Mouse (Mus musculus): ENCODE data around the gene Adsl.

Gene Adsl

GRCm38 (mm10) chr15:81006127-81006735, 57.9 kb downstream of the Adsl start:
- DNase-seq (ENCODE audit: inconsistent age in 2 of 2, low spot score in 1 of 2): no peak

DNA sequence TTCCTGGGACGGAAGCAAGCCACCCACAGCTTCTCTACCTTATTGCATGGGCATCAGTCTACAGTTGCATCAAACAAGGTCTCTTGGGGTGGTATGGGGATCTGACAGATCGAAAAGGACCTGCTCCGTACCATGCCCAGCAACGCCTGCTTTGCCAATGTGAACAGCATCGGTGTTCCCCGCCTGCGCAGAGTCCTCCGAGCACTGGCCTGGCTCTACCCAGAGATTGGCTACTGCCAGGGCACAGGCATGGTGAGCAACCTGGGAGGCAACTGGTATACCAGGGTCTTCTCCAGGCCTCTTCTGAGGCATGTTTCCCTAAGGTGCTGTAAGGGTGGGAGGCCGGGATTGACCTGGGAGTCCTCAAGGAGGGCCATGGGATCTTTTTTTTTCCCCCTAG, 59.0 kb downstream of the Adsl start:
- no peak for DNase-seq (ENCODE audit: inconsistent age in 2 of 2, low spot score in 1 of 2)

DNA sequence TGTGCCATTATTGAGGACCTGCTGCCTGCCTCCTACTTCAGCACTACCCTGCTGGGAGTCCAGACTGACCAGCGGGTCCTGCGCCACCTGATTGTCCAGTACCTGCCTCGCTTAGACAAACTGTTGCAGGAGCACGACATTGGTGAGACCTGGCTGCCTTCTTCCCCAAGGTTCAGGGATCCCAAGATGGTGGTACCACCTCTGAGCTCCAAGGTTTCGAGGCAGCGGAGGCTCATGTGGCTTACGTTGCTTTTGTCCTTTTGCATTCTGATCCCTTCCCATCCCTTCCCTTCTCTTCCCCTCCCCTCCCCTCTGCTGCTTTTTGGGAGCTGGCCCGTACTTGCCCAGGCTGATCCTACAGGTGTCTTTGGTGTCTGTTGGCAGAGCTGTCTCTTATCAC, 59.6 kb downstream of the Adsl start:
- DNase-seq (ENCODE audit: inconsistent age in 2 of 2, low spot score in 1 of 2): no peak

DNA sequence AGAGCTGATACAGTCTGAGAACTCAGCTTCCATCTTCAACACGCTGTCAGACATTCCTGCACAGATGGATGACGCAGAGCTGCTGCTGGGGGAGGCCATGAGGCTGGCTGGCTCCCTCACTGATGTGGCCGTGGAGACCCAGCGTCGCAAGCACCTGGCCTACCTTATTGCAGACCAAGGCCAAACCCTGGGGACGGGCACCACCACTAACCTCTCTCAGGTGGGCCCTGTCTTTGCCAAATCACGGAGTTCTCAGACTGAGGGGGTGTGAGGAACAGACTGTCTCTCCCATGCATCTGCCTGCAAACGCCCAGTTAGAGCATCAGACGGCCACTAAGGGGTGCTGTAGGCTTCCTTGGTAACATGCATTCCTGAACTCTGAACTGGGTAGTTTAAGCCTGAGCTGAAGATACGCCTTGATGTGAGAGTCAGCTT, 60.4 kb downstream of the Adsl start:
- DNase-seq (ENCODE audit: inconsistent age in 2 of 2, low spot score in 1 of 2): no peak

- DNase-seq (ENCODE audit: inconsistent age in 2 of 2, low spot score in 1 of 2): no peak
Measured at GRCm38 (mm10) chr15:81010114-81010513, 61.8 kb downstream of the Adsl start.

GRCm38 (mm10) chr15:81011523-81011922, 63.2 kb downstream of the Adsl start:
- DNase-seq (ENCODE audit: inconsistent age in 2 of 2, low spot score in 1 of 2): no peak

DNA sequence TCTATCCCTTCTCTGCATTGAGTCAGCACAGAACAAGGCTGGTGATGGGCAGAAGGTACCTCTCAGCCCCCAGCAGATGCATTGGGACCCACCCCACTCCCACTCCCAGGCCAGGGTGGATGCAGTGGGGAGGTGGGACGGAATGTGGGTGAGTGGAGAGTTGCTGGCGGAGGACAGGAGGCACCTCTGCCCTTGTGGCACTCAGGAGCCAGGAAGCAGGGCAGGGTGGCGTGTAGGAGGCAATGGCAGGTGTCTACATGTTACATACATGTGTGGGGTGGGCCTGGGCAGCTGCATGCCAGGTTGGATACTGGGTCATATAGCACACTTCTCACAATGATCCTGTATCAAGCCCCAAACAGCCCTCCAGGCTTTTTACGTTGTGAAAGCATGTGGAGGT, 64.1 kb downstream of the Adsl start:
- no peak for DNase-seq (ENCODE audit: inconsistent age in 2 of 2, low spot score in 1 of 2)

DNA sequence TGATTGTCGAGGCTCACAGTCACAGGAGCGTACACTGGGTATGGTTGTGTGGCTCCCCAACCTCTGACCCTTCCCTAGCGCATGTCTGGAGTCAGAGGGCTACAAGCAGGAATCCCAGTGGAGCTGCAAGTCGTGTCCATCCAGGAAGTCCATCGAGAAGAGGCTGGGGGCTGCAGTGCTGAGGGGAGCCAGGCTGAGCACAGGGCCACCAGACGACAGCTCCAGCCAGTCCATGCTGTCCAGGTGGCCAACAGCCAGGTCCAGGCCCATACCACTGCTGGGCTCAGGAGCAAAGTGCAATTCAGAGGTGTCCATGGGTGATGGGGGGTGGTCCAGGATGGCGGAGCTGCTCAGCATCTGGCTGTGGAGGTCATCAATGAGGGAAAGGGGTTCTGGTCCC, 64.9 kb downstream of the Adsl start:
- no peak for DNase-seq (ENCODE audit: inconsistent age in 2 of 2, low spot score in 1 of 2)

- no peak for DNase-seq (ENCODE audit: inconsistent age in 2 of 2, low spot score in 1 of 2)
Measured at GRCm38 (mm10) chr15:81015068-81015744, 66.9 kb downstream of the Adsl start.

GRCm38 (mm10) chr15:81016488-81016887, 68.2 kb downstream of the Adsl start:
- no peak for DNase-seq (ENCODE audit: inconsistent age in 2 of 2, low spot score in 1 of 2)

DNA sequence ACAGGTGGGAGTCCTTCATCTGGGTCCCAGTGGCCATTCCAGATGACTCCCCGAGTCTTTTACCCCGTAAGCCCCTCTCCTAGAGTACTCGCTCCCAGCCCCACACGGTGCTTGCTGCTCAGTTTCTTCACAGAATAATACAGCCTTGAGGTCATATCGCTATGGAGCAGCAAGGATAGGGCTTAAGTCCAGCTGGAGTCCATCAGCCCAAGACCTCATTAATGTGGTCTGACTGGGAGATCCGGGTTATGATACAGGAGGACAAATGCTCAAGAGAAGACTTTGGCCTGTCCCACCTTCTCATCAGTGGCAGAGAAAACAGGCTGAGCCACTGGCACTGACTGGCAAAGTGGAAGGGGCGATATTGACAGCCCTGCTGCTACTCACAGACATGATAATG, 69.0 kb downstream of the Adsl start:
- no peak for DNase-seq (ENCODE audit: inconsistent age in 2 of 2, low spot score in 1 of 2)
